Mouse (Mus musculus) 416B (cell line): ENCODE data around the gene Wbp1.

Experiments
- DNase-seq: peaks from one replicate; pipeline ENCODE4 v3.0.0; 2011; ENCODE audit warnings: low read depth

Wbp1 gene

GRCm38 (mm10) chr6:83116373-83117164 lies 4.8 kb downstream of the Wbp1 start:
- DNase-seq = no peak

GRCm38 (mm10) chr6:83115682-83116372 lies 5.5 kb downstream of the Wbp1 start:
- peak; percentile 35 for DNase-seq

GRCm38 (mm10) chr6:83115011-83115671 lies 6.2 kb downstream of the Wbp1 start, which contains the start of gene Mogs:
TSS of gene Mogs (plus strand) at chr6:83115496.
- DNase-seq = peak; percentile 91

- no peak for DNase-seq
Observed at GRCm38 (mm10) chr6:83111510-83112136, 9.7 kb downstream of the Wbp1 start.

- peak; percentile 82 for DNase-seq
Observed at GRCm38 (mm10) chr6:83108762-83109668, 12.3 kb downstream of the Wbp1 start, which contains the start of gene Mrpl53. TSS of gene Mrpl53 (plus strand) at chr6:83109040.

- peak; percentile 89 for DNase-seq
Observed at GRCm38 (mm10) chr6:83107566-83108400, 13.6 kb downstream of the Wbp1 start.

GRCm38 (mm10) chr6:83104158-83104557 lies 17.2 kb downstream of the Wbp1 start:
- DNase-seq = no peak

GRCm38 (mm10) chr6:83103130-83103650 lies 18.2 kb downstream of the Wbp1 start:
- DNase-seq = no peak

GRCm38 (mm10) chr6:83101688-83102556 lies 19.4 kb downstream of the Wbp1 start:
- DNase-seq = peak; percentile 67

GRCm38 (mm10) chr6:83101316-83101687 lies 20.1 kb downstream of the Wbp1 start, which contains the start of the genes Ccdc142 and Gm42688:
TSS of gene Ccdc142 (plus strand) at chr6:83101601.
TSS of gene Gm42688 (plus strand) at chr6:83101617.
- peak; percentile 96 for DNase-seq

GRCm38 (mm10) chr6:83098411-83098810 lies 22.9 kb downstream of the Wbp1 start:
- DNase-seq = no peak

GRCm38 (mm10) chr6:83095968-83096367 lies 25.4 kb downstream of the Wbp1 start:
- DNase-seq = no peak

GRCm38 (mm10) chr6:83092416-83093127 lies 28.8 kb downstream of the Wbp1 start:
- peak; percentile 26 for DNase-seq

GRCm38 (mm10) chr6:83087926-83088260 lies 33.5 kb downstream of the Wbp1 start:
- DNase-seq = no peak

- no peak for DNase-seq
Observed at GRCm38 (mm10) chr6:83087205-83087925, 34.0 kb downstream of the Wbp1 start.

- DNase-seq = no peak
Observed at GRCm38 (mm10) chr6:83086121-83087035, 35.0 kb downstream of the Wbp1 start, which contains the start of gene Lbx2. TSS of gene Lbx2 (plus strand) at chr6:83086367.
